Mouse (Mus musculus) heart, embryonic 16.5 days (tissue): ENCODE data around the gene Sh2d6. TPM values are rescaled to one million over a fixed set of nuclear protein-coding genes. Genes with fewer than 3 reads are reported as not detected.

ENCODE experiments used
- polyA plus RNA-seq: library from polyadenylated mRNA; unstranded; fragments of >200 nt; fragmentation: Nextera tagmentation; extraction: Ambion mirVana; gene quantifications from 2 replicates; pipeline ENCODE4 v1.2.1, GENCODE M21; 2015

Sh2d6 gene
- polyA plus RNA-seq, 1 experiment from 2014 or later: not detected

Other genes with a start within 250 kb of the Sh2d6 start
- 2.9 and 27.8 TPM in 2 replicates for gene Sftpb, start 217.1 kb downstream of the Sh2d6 start, polyA plus RNA-seq
- gene Usp39, start 176.5 kb downstream of the Sh2d6 start, polyA plus RNA-seq: 26.3 and 27.3 TPM in 2 replicates
- 16.0 TPM in 2 replicates for gene 0610030E20Rik, start 174.4 kb downstream of the Sh2d6 start, polyA plus RNA-seq
- gene Tmem150a, start 166.3 kb downstream of the Sh2d6 start, polyA plus RNA-seq: 12.9 and 13.8 TPM in 2 replicates
- gene Rnf181, start 154.8 kb downstream of the Sh2d6 start, polyA plus RNA-seq: 92.2 and 93.6 TPM in 2 replicates
- 40.1 and 46.0 TPM in 2 replicates for gene Vamp5, start 141.2 kb downstream of the Sh2d6 start, polyA plus RNA-seq
- 134 and 139 TPM in 2 replicates for gene Vamp8, start 131.0 kb downstream of the Sh2d6 start, polyA plus RNA-seq
- 28.9 and 29.5 TPM in 2 replicates for gene Ggcx, start 107.4 kb downstream of the Sh2d6 start, polyA plus RNA-seq
- 305 and 318 TPM in 2 replicates for gene Mat2a, start 82.1 kb downstream of the Sh2d6 start, polyA plus RNA-seq
- 32.3 and 32.8 TPM in 2 replicates for gene Capg, start 22.7 kb upstream of the Sh2d6 start, polyA plus RNA-seq
- 13.8 and 15.2 TPM in 2 replicates for gene Elmod3, start 76.7 kb upstream of the Sh2d6 start, polyA plus RNA-seq
- 25.3 and 30.5 TPM in 2 replicates for gene Retsat, start 76.8 kb upstream of the Sh2d6 start, polyA plus RNA-seq
- gene Tgoln1, start 95.3 kb upstream of the Sh2d6 start, polyA plus RNA-seq: 25.3 and 26.2 TPM in 2 replicates